Mouse (Mus musculus): Measurements from ENCODE around the gene Nsd2. TPM values are rescaled to one million over a fixed set of nuclear protein-coding genes. Genes with fewer than 3 reads are reported as not detected.
"Not testable (repeated sequence)": the region's sequence is repeated elsewhere in the genome, so short reads cannot be mapped to it uniquely, and the experiment has no call there.

The Nsd2 gene
- total and polyA plus RNA-seq, 2 experiments from 2014 or later = 72.1 to 108 TPM

GRCm38 (mm10) chr5:33901278-33901677 lies 80.8 kb downstream of the Nsd2 start:
- no peak for DNase-seq (ENCODE audit: low spot score)
- no peaks in the 10 kb centered on the region for H3K27me3 ChIP-seq (ENCODE audit: insufficient read depth, low read length)
- H3K9ac ChIP-seq (replicated peaks; ENCODE audit: low read length, poor library complexity, severe bottlenecking) = no peak overlapping the region
- no peak overlapping the region for H3K4me3 ChIP-seq (ENCODE audit: low read depth, low read length)
- peaks cover 50% of the 10 kb centered on the region for H3K36me3 ChIP-seq (ENCODE audit: insufficient read depth, low read length)
- TF ChIP-seq CTCF (IDR thresholded peaks at IDR 0.05) = no peak
- no peak overlapping the region for H3K27ac ChIP-seq (ENCODE audit: low read depth, low read length)
- ATAC-seq (ENCODE audit: low FRiP score) = no peak
- H3K4me1 ChIP-seq (ENCODE audit: insufficient read depth, low read length) = no peaks in the 10 kb centered on the region
- no peak overlapping the region for H3K4me2 ChIP-seq (ENCODE audit: low read depth, low read length, poor library complexity, severe bottlenecking)
- H3K9me3 ChIP-seq (ENCODE audit: low read length) = no peaks in the 10 kb centered on the region
- 84% methylated on average over 3 of the region's 3 CpGs for WGBS

GRCm38 (mm10) chr5:33902696-33903095 lies 82.2 kb downstream of the Nsd2 start:
- Histone ChIP-seq H3K36me3 (ENCODE audit: insufficient read depth, low read length) (peaks cover 42% of the 10 kb centered on the region), H3K4me2 (ENCODE audit: low read depth, low read length, poor library complexity, severe bottlenecking) (no peak overlapping the region), H3K27me3 (ENCODE audit: insufficient read depth, low read length) (no peaks in the 10 kb centered on the region), H3K4me3 (ENCODE audit: low read depth, low read length) (no peak overlapping the region), H3K9me3 (ENCODE audit: low read length) (no peaks in the 10 kb centered on the region), H3K27ac (ENCODE audit: low read depth, low read length) (no peak overlapping the region), H3K9ac (replicated peaks; ENCODE audit: low read length, poor library complexity, severe bottlenecking) (no peak overlapping the region), H3K4me1 (ENCODE audit: insufficient read depth, low read length) (no peaks in the 10 kb centered on the region)
- no peak for TF ChIP-seq CTCF (IDR thresholded peaks at IDR 0.05)
- no peak for ATAC-seq (ENCODE audit: low FRiP score)
- WGBS = 93% methylated on average over 2 of the region's 2 CpGs
- DNase-seq (ENCODE audit: low spot score) = no peak

- Histone ChIP-seq H3K9ac (replicated peaks; ENCODE audit: low read length, poor library complexity, severe bottlenecking) (no peak overlapping the region), H3K4me2 (ENCODE audit: low read depth, low read length, poor library complexity, severe bottlenecking) (no peak overlapping the region), H3K4me1 (ENCODE audit: insufficient read depth, low read length) (no peaks in the 10 kb centered on the region), H3K9me3 (ENCODE audit: low read length) (no peaks in the 10 kb centered on the region), H3K36me3 (ENCODE audit: insufficient read depth, low read length) (peaks cover 42% of the 10 kb centered on the region), H3K27ac (ENCODE audit: low read depth, low read length) (no peak overlapping the region), H3K4me3 (ENCODE audit: low read depth, low read length) (no peak overlapping the region), H3K27me3 (ENCODE audit: insufficient read depth, low read length) (no peaks in the 10 kb centered on the region)
- no peak for DNase-seq (ENCODE audit: low spot score)
- WGBS = 88% methylated on average over 9 of the region's 9 CpGs
- no peak for TF ChIP-seq CTCF (IDR thresholded peaks at IDR 0.05)
- no peak for ATAC-seq (ENCODE audit: low FRiP score)
Measured at GRCm38 (mm10) chr5:33903176-33903575, 82.7 kb downstream of the Nsd2 start.

- not testable (repeated sequence) for H3K4me3 ChIP-seq (ENCODE audit: low read depth, low read length); DNase-seq (ENCODE audit: low spot score); H3K27me3 ChIP-seq (ENCODE audit: insufficient read depth, low read length); H3K27ac ChIP-seq (ENCODE audit: low read depth, low read length); H3K9me3 ChIP-seq (ENCODE audit: low read length); H3K4me2 ChIP-seq (ENCODE audit: low read depth, low read length, poor library complexity, severe bottlenecking); ATAC-seq (ENCODE audit: low FRiP score); H3K4me1 ChIP-seq (ENCODE audit: insufficient read depth, low read length); H3K9ac ChIP-seq (replicated peaks; ENCODE audit: low read length, poor library complexity, severe bottlenecking)
- H3K36me3 ChIP-seq (ENCODE audit: insufficient read depth, low read length) = peaks cover 32% of the 10 kb centered on the region
Measured at GRCm38 (mm10) chr5:33915031-33915430, 94.5 kb downstream of the Nsd2 start.

- not testable (repeated sequence) for H3K9me3 ChIP-seq (ENCODE audit: low read length); ATAC-seq (ENCODE audit: low FRiP score); H3K27me3 ChIP-seq (ENCODE audit: insufficient read depth, low read length); DNase-seq (ENCODE audit: low spot score); H3K27ac ChIP-seq (ENCODE audit: low read depth, low read length); H3K9ac ChIP-seq (replicated peaks; ENCODE audit: low read length, poor library complexity, severe bottlenecking); H3K4me2 ChIP-seq (ENCODE audit: low read depth, low read length, poor library complexity, severe bottlenecking); H3K4me3 ChIP-seq (ENCODE audit: low read depth, low read length); H3K4me1 ChIP-seq (ENCODE audit: insufficient read depth, low read length)
- WGBS = 89% methylated on average over 2 of the region's 2 CpGs
- peaks cover 45% of the 10 kb centered on the region for H3K36me3 ChIP-seq (ENCODE audit: insufficient read depth, low read length)
Measured at GRCm38 (mm10) chr5:33916616-33917015, 96.1 kb downstream of the Nsd2 start.

DNA sequence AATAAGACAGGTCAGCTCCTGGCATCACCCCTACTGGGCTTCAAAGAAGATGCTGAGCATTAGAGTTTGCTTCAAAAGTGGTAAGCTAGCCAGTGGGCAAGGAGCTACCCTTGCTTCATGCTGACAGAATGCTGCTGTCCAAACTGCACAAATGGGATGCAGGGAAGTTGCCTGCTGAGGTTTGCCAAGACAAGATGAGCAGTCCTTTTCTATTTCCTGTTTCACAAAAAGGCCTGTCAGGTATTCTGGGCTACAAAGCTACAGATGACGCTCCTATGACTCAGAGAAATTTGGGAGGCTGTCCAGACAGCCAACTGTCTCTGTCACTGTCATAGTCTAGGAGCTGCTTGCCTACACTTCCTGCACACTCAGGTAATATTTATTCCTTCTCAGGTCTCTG lies 98.9 kb downstream of the Nsd2 start:
- ATAC-seq (ENCODE audit: low FRiP score) = no peak
- Histone ChIP-seq H3K4me1 (ENCODE audit: insufficient read depth, low read length) (no peaks in the 10 kb centered on the region), H3K4me2 (ENCODE audit: low read depth, low read length, poor library complexity, severe bottlenecking) (no peak overlapping the region), H3K36me3 (ENCODE audit: insufficient read depth, low read length) (peaks cover 44% of the 10 kb centered on the region), H3K9me3 (ENCODE audit: low read length) (no peaks in the 10 kb centered on the region), H3K9ac (replicated peaks; ENCODE audit: low read length, poor library complexity, severe bottlenecking) (no peak overlapping the region), H3K27me3 (ENCODE audit: insufficient read depth, low read length) (no peaks in the 10 kb centered on the region), H3K27ac (ENCODE audit: low read depth, low read length) (no peak overlapping the region), H3K4me3 (ENCODE audit: low read depth, low read length) (no peak overlapping the region)
- 88% methylated on average over 1 of the region's 1 CpGs for WGBS
- no peak for TF ChIP-seq CTCF (IDR thresholded peaks at IDR 0.05)
- no peak for DNase-seq (ENCODE audit: low spot score)

DNA sequence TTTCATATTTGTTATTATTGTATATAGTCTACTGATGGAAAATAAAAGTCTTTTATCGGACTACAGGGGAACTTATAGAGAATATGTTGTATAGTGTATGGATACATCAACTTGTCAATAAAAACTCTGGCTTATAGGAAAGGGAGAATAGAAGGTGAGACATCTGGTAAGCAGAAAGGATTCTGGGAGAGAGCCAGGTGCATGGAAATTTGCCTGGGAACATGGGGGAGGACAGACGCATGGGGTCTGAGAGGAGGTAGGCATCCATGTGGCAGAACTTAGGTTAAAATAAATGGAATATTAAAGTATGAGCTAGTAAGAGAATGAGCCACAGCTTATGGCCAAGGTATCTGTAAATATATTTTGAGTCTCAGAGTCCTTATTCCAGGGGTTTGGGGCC lies 99.5 kb downstream of the Nsd2 start:
- H3K9me3 ChIP-seq (ENCODE audit: low read length) = no peaks in the 10 kb centered on the region
- H3K27ac ChIP-seq (ENCODE audit: low read depth, low read length) = no peak overlapping the region
- H3K4me3 ChIP-seq (ENCODE audit: low read depth, low read length) = no peak overlapping the region
- TF ChIP-seq CTCF (IDR thresholded peaks at IDR 0.05) = no peak
- ATAC-seq (ENCODE audit: low FRiP score) (no peak), DNase-seq (ENCODE audit: low spot score) (no peak)
- H3K27me3 ChIP-seq (ENCODE audit: insufficient read depth, low read length) = no peaks in the 10 kb centered on the region
- no peak overlapping the region for H3K4me2 ChIP-seq (ENCODE audit: low read depth, low read length, poor library complexity, severe bottlenecking)
- 97% methylated on average over 2 of the region's 2 CpGs for WGBS
- no peak overlapping the region for H3K9ac ChIP-seq (replicated peaks; ENCODE audit: low read length, poor library complexity, severe bottlenecking)
- H3K36me3 ChIP-seq (ENCODE audit: insufficient read depth, low read length) = peaks cover 44% of the 10 kb centered on the region
- no peaks in the 10 kb centered on the region for H3K4me1 ChIP-seq (ENCODE audit: insufficient read depth, low read length)
